Mouse (Mus musculus) limb, embryonic 11.5 days (tissue): ENCODE data around the gene Rsu1. TPM values are rescaled to one million over a fixed set of nuclear protein-coding genes. Genes with fewer than 3 reads are reported as not detected.

Experiments used
- ATAC-seq: fragments of 200-750 bp; cut with Nextera tagmentation; 2 replicates; pipeline ENCODE4 v1.8.0; 2017; ENCODE audit warnings: low read depth; ENCODE audit not compliant: insufficient number of reproducible peaks, low FRiP score, low TSS enrichment
- DNase-seq: peaks from one replicate; pipeline ENCODE4 v3.0.0-alpha.2; 2015; ENCODE audit warnings: low spot score
- H3K27ac ChIP-seq: fragments of 300-500 bp; sonication (generic); replicated peaks from 2 replicates; pipeline ENCODE4 v1.5.1; 2014; ENCODE audit warnings: low read depth, mild to moderate bottlenecking, low read length
- H3K27me3 ChIP-seq: fragments of 300-500 bp; sonication (generic); 2 replicates; pipeline ENCODE4 v1.6.1; 2014; ENCODE audit warnings: mild to moderate bottlenecking, low read length, mixed read lengths; ENCODE audit not compliant: control insufficient read depth, insufficient read depth
- H3K36me3 ChIP-seq: fragments of 300-500 bp; sonication (generic); 2 replicates; pipeline ENCODE4 v1.6.1; 2014; ENCODE audit warnings: mild to moderate bottlenecking, low read length, moderate library complexity, mixed read lengths; ENCODE audit not compliant: control insufficient read depth, insufficient read depth
- H3K4me1 ChIP-seq: fragments of 300-500 bp; sonication (generic); 2 replicates; pipeline ENCODE4 v1.6.1; 2014; ENCODE audit warnings: low read length, mixed read lengths; ENCODE audit not compliant: control insufficient read depth, insufficient read depth
- H3K4me2 ChIP-seq: fragments of 300-500 bp; sonication (generic); 2 replicates; pipeline ENCODE4 v1.6.1; 2014; ENCODE audit warnings: low read depth, mild to moderate bottlenecking, moderate library complexity; ENCODE audit not compliant: severe bottlenecking
- H3K4me3 ChIP-seq: fragments of 300-500 bp; sonication (generic); 2 replicates; pipeline ENCODE4 v1.5.1; 2014; ENCODE audit warnings: low read depth, low read length
- H3K9ac ChIP-seq: fragments of 300-500 bp; sonication (generic); 2 replicates; pipeline ENCODE4 v1.6.1; 2014; ENCODE audit warnings: mild to moderate bottlenecking, low read length
- H3K9me3 ChIP-seq: fragments of 300-500 bp; sonication (generic); 2 replicates; pipeline ENCODE4 v1.6.1; 2016; ENCODE audit warnings: low read length; ENCODE audit not compliant: control insufficient read depth
- WGBS: fragments of 180-500 bp; shearing (Covaris S2); extraction: QIAGEN DNeasy Blood & Tissue Kit; methylation state at CpG from one replicate; pipeline ENCODE4 v1.1.7; 2014; 5-methylcytosine and 5-hydroxymethylcytosine counted together
- polyA plus RNA-seq: library from polyadenylated mRNA; unstranded; fragments of >200 nt; fragmentation: Nextera tagmentation; extraction: Ambion mirVana; gene quantifications from 2 replicates; pipeline ENCODE4 v1.2.1, GENCODE M21; 2014

Rsu1 gene
- polyA plus RNA-seq, result 95.0 and 98.8 TPM in 2 replicates

- H3K36me3 ChIP-seq, result no peaks in the 10 kb centered on the region
- H3K4me3 ChIP-seq, result peak within 1 kb of the TSS; percentile 42
- H3K27me3 ChIP-seq, result no peaks in the 10 kb centered on the region
- peak; percentile 99 for ATAC-seq
- peak within 1 kb of the TSS; percentile 62 for H3K9ac ChIP-seq
- no peak within 1 kb of the TSS for H3K27ac ChIP-seq
- no peaks in the 10 kb centered on the region for H3K9me3 ChIP-seq
- no peaks in the 10 kb centered on the region for H3K4me1 ChIP-seq
- peak within 1 kb of the TSS; percentile 57 for H3K4me2 ChIP-seq
- WGBS, result 1% methylated on average over 37 of the region's 37 CpGs
- peak; percentile 95 for DNase-seq
Measured at GRCm38 (mm10) chr2:13271165-13271957, at the start of gene Rsu1. Gene Rsu1, minus strand, starts transcription at chr2:13271415.

- no peaks in the 10 kb centered on the region for H3K36me3 ChIP-seq
- WGBS, result 75% methylated on average over 3 of the region's 3 CpGs
- no peak overlapping the region for H3K4me2 ChIP-seq
- H3K4me3 ChIP-seq, result no peak overlapping the region
- DNase-seq (no peak), ATAC-seq (no peak)
- no peaks in the 10 kb centered on the region for H3K9me3 ChIP-seq
- no peaks in the 10 kb centered on the region for H3K4me1 ChIP-seq
- no peak overlapping the region for H3K9ac ChIP-seq
- H3K27me3 ChIP-seq, result no peaks in the 10 kb centered on the region
- no peak overlapping the region for H3K27ac ChIP-seq
Measured at GRCm38 (mm10) chr2:13303376-13303775, 32.2 kb upstream of the Rsu1 start.

- 48% methylated on average over 3 of the region's 3 CpGs for WGBS
- no peaks in the 10 kb centered on the region for H3K27me3 ChIP-seq
- no peak overlapping the region for H3K4me3 ChIP-seq
- ATAC-seq (no peak), DNase-seq (no peak)
- H3K9me3 ChIP-seq, result no peaks in the 10 kb centered on the region
- H3K27ac ChIP-seq, result no peak overlapping the region
- no peak overlapping the region for H3K9ac ChIP-seq
- H3K36me3 ChIP-seq, result no peaks in the 10 kb centered on the region
- no peak overlapping the region for H3K4me2 ChIP-seq
- no peaks in the 10 kb centered on the region for H3K4me1 ChIP-seq
Measured at GRCm38 (mm10) chr2:13299031-13299430, 27.8 kb upstream of the Rsu1 start.

GRCm38 (mm10) chr2:13297733-13298132 lies 26.5 kb upstream of the Rsu1 start:
- H3K4me2 ChIP-seq, result no peak overlapping the region
- DNase-seq (no peak), ATAC-seq (no peak)
- 65% methylated on average over 5 of the region's 5 CpGs for WGBS
- no peaks in the 10 kb centered on the region for H3K9me3 ChIP-seq
- H3K36me3 ChIP-seq, result no peaks in the 10 kb centered on the region
- no peaks in the 10 kb centered on the region for H3K4me1 ChIP-seq
- H3K4me3 ChIP-seq, result no peak overlapping the region
- no peaks in the 10 kb centered on the region for H3K27me3 ChIP-seq
- H3K9ac ChIP-seq, result no peak overlapping the region
- H3K27ac ChIP-seq, result no peak overlapping the region

GRCm38 (mm10) chr2:13290661-13291060 lies 19.4 kb upstream of the Rsu1 start:
- Histone ChIP-seq H3K4me2 (no peak overlapping the region), H3K4me1 (no peaks in the 10 kb centered on the region), H3K4me3 (no peak overlapping the region), H3K27me3 (no peaks in the 10 kb centered on the region), H3K9me3 (no peaks in the 10 kb centered on the region), H3K36me3 (no peaks in the 10 kb centered on the region), H3K9ac (no peak overlapping the region), H3K27ac (no peak overlapping the region)
- 10% methylated on average over 1 of the region's 1 CpGs for WGBS
- ATAC-seq, result no peak
- DNase-seq, result no peak

GRCm38 (mm10) chr2:13290070-13290469 lies 18.9 kb upstream of the Rsu1 start:
- no peaks in the 10 kb centered on the region for H3K36me3 ChIP-seq

GRCm38 (mm10) chr2:13278114-13278862 lies 7.1 kb upstream of the Rsu1 start:
- Histone ChIP-seq H3K4me3 (no peak overlapping the region), H3K4me1 (no peaks in the 10 kb centered on the region), H3K27me3 (no peaks in the 10 kb centered on the region), H3K27ac (no peak overlapping the region), H3K36me3 (no peaks in the 10 kb centered on the region), H3K4me2 (no peak overlapping the region), H3K9ac (no peak overlapping the region), H3K9me3 (no peaks in the 10 kb centered on the region)
- WGBS, result 56% methylated on average over 10 of the region's 10 CpGs
- ATAC-seq (no peak), DNase-seq (no peak)

More at GRCm38 (mm10) chr2:13290070-13290469, 18.9 kb upstream of the Rsu1 start:
- ATAC-seq (no peak), DNase-seq (no peak)
- Histone ChIP-seq H3K9ac (no peak overlapping the region), H3K27me3 (no peaks in the 10 kb centered on the region), H3K4me1 (no peaks in the 10 kb centered on the region), H3K27ac (no peak overlapping the region), H3K4me2 (no peak overlapping the region), H3K9me3 (no peaks in the 10 kb centered on the region), H3K4me3 (no peak overlapping the region)
- 75% methylated on average over 3 of the region's 3 CpGs for WGBS

GRCm38 (mm10) chr2:13275874-13276273 lies 4.7 kb upstream of the Rsu1 start:
- no peak overlapping the region for H3K27ac ChIP-seq
- no peaks in the 10 kb centered on the region for H3K36me3 ChIP-seq
- no peaks in the 10 kb centered on the region for H3K9me3 ChIP-seq
- ATAC-seq, result no peak
- DNase-seq, result peak; percentile 33
- H3K4me3 ChIP-seq, result no peak overlapping the region
- no peaks in the 10 kb centered on the region for H3K4me1 ChIP-seq
- H3K4me2 ChIP-seq, result no peak overlapping the region
- no peaks in the 10 kb centered on the region for H3K27me3 ChIP-seq
- 50% methylated on average over 7 of the region's 7 CpGs for WGBS
- no peak overlapping the region for H3K9ac ChIP-seq
